Mouse (Mus musculus): ENCODE data around the gene Mitf.

GRCm38 (mm10) chr6:97986417-97986816 lies 179.6 kb downstream of the Mitf start:
- TF ChIP-seq GATA1 (IDR thresholded peaks at IDR 0.05; ENCODE audit: low read length) = no peak
- no peak for TF ChIP-seq TAL1 (IDR thresholded peaks at IDR 0.05; ENCODE audit: low read length)
